ENCODE assay signal across 19 mouse cellular contexts in the genomic region with DNA sequence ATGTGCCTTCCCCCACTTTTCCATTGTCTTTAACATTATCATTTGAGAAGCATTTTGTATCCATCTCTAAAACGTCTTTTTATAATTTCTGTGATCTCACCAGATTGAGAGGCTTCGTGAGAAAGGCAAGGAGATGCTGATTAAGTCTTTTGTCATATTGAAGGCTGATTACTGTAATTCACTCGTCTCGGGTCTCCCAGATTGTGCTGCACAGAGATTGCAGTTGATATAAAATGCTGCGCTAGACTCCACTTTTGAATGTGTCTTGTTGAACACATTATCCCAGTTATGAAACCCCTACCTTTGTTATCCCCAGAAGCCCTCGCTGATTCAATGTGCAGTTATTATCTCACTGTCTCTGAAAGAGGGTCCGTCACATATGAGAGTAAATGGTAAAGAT.
"Had no signal": no experiment of that assay in that cellular context is flagged by ENCODE, and none has a peak within 500 bp of the region (broad histone marks: within the 10 kb centered on the region; RNA-seq: fewer than 3 reads in every experiment).

No protein-coding gene starts in this region.

- H3K27ac ChIP-seq: midbrain, embryonic 10.5 days; midbrain, embryonic 12.5 days; neural tube, embryonic 13.5 days; neural tube, embryonic 15.5 days had no signal

- H3K9me3 ChIP-seq: midbrain, embryonic 10.5 days; midbrain, embryonic 12.5 days; neural tube, embryonic 13.5 days; neural tube, embryonic 15.5 days had no signal

- H3K27me3 ChIP-seq: midbrain, embryonic 12.5 days; neural tube, embryonic 13.5 days; neural tube, embryonic 15.5 days had no signal

- H3K36me3 ChIP-seq: midbrain, embryonic 10.5 days; midbrain, embryonic 12.5 days; neural tube, embryonic 13.5 days; neural tube, embryonic 15.5 days had no signal

- H3K9ac ChIP-seq: lung, embryonic 14.5 days; midbrain, embryonic 12.5 days; neural tube, embryonic 13.5 days; neural tube, embryonic 15.5 days had no signal

- H3K4me3 ChIP-seq: midbrain, embryonic 10.5 days; midbrain, embryonic 12.5 days; myocyte; neural tube, embryonic 13.5 days; neural tube, embryonic 15.5 days had no signal

- H3K4me1 ChIP-seq: midbrain, embryonic 10.5 days; midbrain, embryonic 12.5 days; neural tube, embryonic 13.5 days; neural tube, embryonic 15.5 days had no signal

- DNase-seq: lung, adult 18-20 months; lung, embryonic 14.5 days; lung, postnatal 10 days; lung, postnatal 4 days; midbrain, embryonic 14.5 days; retina, postnatal 1 day; right cerebral cortex, adult 18-20 months; right cerebral cortex, postnatal 25 days; right cerebral cortex, postnatal 4 days; spleen, adult 18-20 months; thymus, adult 18-20 months; thymus, postnatal 25 days; thymus, postnatal 4 days had no signal

- ATAC-seq: midbrain, embryonic 16.5 days had no signal

- H3K4me2 ChIP-seq: lung, embryonic 14.5 days; midbrain, embryonic 12.5 days; neural tube, embryonic 13.5 days; neural tube, embryonic 15.5 days had no signal
